ENCODE assay signal across 20 mouse cellular contexts in genomic region chr2:117432923-117433322, GRCm38 (mm10).
"Had no signal": no experiment of that assay in that cellular context is flagged by ENCODE, and none has a peak within 500 bp of the region (broad histone marks: within the 10 kb centered on the region; RNA-seq: fewer than 3 reads in every experiment).

No protein-coding gene starts in this region.

- H3K27ac ChIP-seq: kidney, embryonic 15.5 days; limb, embryonic 10.5 days; limb, embryonic 13.5 days; liver, embryonic 12.5 days; liver, embryonic 15.5 days; lung, embryonic 15.5 days; midbrain, embryonic 10.5 days; midbrain, embryonic 13.5 days; neural tube, embryonic 12.5 days; neural tube, embryonic 15.5 days had no signal

- H3K27me3 ChIP-seq: kidney, embryonic 15.5 days; liver, embryonic 12.5 days; liver, embryonic 15.5 days; lung, embryonic 15.5 days; midbrain, embryonic 13.5 days; neural tube, embryonic 12.5 days had no signal

- H3K4me3 ChIP-seq: kidney, embryonic 15.5 days; limb, embryonic 10.5 days; limb, embryonic 13.5 days; liver, embryonic 12.5 days; liver, embryonic 15.5 days; lung, embryonic 15.5 days; megakaryocyte, embryonic 14.5 days; midbrain, embryonic 10.5 days; midbrain, embryonic 13.5 days; neural tube, embryonic 12.5 days; neural tube, embryonic 15.5 days had no signal

- H3K4me1 ChIP-seq: kidney, embryonic 15.5 days; liver, embryonic 12.5 days; liver, embryonic 15.5 days; lung, embryonic 15.5 days; megakaryocyte, embryonic 14.5 days; neural tube, embryonic 12.5 days had no signal

- H3K9ac ChIP-seq: kidney, embryonic 15.5 days; limb, embryonic 13.5 days; liver, embryonic 12.5 days; liver, embryonic 15.5 days; lung, embryonic 15.5 days; midbrain, embryonic 13.5 days; neural tube, embryonic 12.5 days; neural tube, embryonic 15.5 days had no signal

- ATAC-seq: liver, embryonic 12.5 days; midbrain, embryonic 13.5 days had no signal

- H3K9me3 ChIP-seq: kidney, embryonic 15.5 days; limb, embryonic 10.5 days; limb, embryonic 13.5 days; liver, embryonic 12.5 days; liver, embryonic 15.5 days; lung, embryonic 15.5 days; megakaryocyte, embryonic 14.5 days; midbrain, embryonic 10.5 days; midbrain, embryonic 13.5 days; neural tube, embryonic 12.5 days; neural tube, embryonic 15.5 days had no signal

- DNase-seq: kidney, adult 11 months; kidney, adult 8-10 months; kidney, postnatal 10 days; kidney, postnatal 36 days; liver; lung, adult 18-20 months; lung, postnatal 10 days; lung, postnatal 36 days; thymus, postnatal 36 days had no signal

- H3K4me2 ChIP-seq: kidney, embryonic 15.5 days; limb, embryonic 13.5 days; liver, embryonic 12.5 days; liver, embryonic 15.5 days; lung, embryonic 15.5 days; midbrain, embryonic 13.5 days; neural tube, embryonic 12.5 days; neural tube, embryonic 15.5 days had no signal

- H3K36me3 ChIP-seq: kidney, embryonic 15.5 days; limb, embryonic 10.5 days; limb, embryonic 13.5 days; liver, embryonic 12.5 days; liver, embryonic 15.5 days; lung, embryonic 15.5 days; midbrain, embryonic 10.5 days; midbrain, embryonic 13.5 days; neural tube, embryonic 12.5 days; neural tube, embryonic 15.5 days had no signal
